Mouse (Mus musculus) olfactory bulb, adult 2 months (tissue): ENCODE results near the gene B4galt5. TPM values are rescaled to one million over a fixed set of nuclear protein-coding genes. Genes with fewer than 3 reads are reported as not detected.
A peak's percentile ranks its signal among the peaks of the same experiment; 100 is the strongest.

Experiments
- H3K27ac ChIP-seq: fragments of 200-500 bp; 2 replicates; pipeline ENCODE4 v1.5.1; 2012; ENCODE audit warnings: low read depth, low read length; ENCODE audit not compliant: insufficient read depth
- H3K4me1 ChIP-seq: fragments of 200-500 bp; 2 replicates; pipeline ENCODE4 v1.6.1; 2012; ENCODE audit warnings: low read length; ENCODE audit not compliant: control insufficient read depth, insufficient read depth
- H3K4me3 ChIP-seq: fragments of 200-500 bp; 2 replicates; pipeline ENCODE4 v1.5.1; 2012; ENCODE audit warnings: mild to moderate bottlenecking, low read depth, low read length, moderate library complexity; ENCODE audit not compliant: insufficient read depth
- CTCF ChIP-seq: fragments of 200-500 bp; IDR thresholded peaks from 2 replicates; pipeline ENCODE4 v1.5.1; 2012; ENCODE audit warnings: low read depth, mild to moderate bottlenecking, low read length, moderate library complexity; ENCODE audit not compliant: insufficient read depth
- POLR2A ChIP-seq: fragments of 200-500 bp; IDR thresholded peaks from 2 replicates; pipeline ENCODE4 v1.6.1; 2012; ENCODE audit warnings: mild to moderate bottlenecking, low read depth, low read length, moderate library complexity; ENCODE audit not compliant: insufficient read depth
- WGBS: fragments of 180-500 bp; shearing (Covaris S2); methylation state at CpG from one replicate; pipeline ENCODE4 v1.1.7; 2018; 5-methylcytosine and 5-hydroxymethylcytosine counted together
- polyA plus RNA-seq: library from polyadenylated mRNA; stranded (reverse); fragments of >200 nt; gene quantifications from 2 replicates; pipeline ENCODE4 v1.2.4, GENCODE M21; 2012; ENCODE audit warnings: low replicate concordance; ENCODE audit not compliant: missing spikeins, insufficient read depth, insufficient read length

Gene B4galt5
- polyA plus RNA-seq, 1 experiment = not detected

GRCm38 (mm10) chr2:167280090-167280985 is 68.6 kb downstream of the B4galt5 start:
- Histone ChIP-seq H3K4me3 (no peak overlapping the region), H3K4me1 (no peaks in the 10 kb centered on the region), H3K27ac (no peak overlapping the region)
- WGBS = 39% methylated on average over 26 of the region's 26 CpGs
- TF ChIP-seq POLR2A (no peak), CTCF (peak; percentile 97)

- no peak overlapping the region for H3K27ac ChIP-seq
- no peaks in the 10 kb centered on the region for H3K4me1 ChIP-seq
- no peak overlapping the region for H3K4me3 ChIP-seq
- WGBS = 54% methylated on average over 17 of the region's 17 CpGs
- TF ChIP-seq CTCF (peak; percentile 92), POLR2A (no peak)
Observed at GRCm38 (mm10) chr2:167278751-167279526, 70.0 kb downstream of the B4galt5 start.

GRCm38 (mm10) chr2:167278011-167278410 is 71.0 kb downstream of the B4galt5 start:
- 78% methylated on average over 7 of the region's 7 CpGs for WGBS
- TF ChIP-seq CTCF (no peak), POLR2A (no peak)
- H3K4me3 ChIP-seq = no peak overlapping the region

GRCm38 (mm10) chr2:167277026-167277425 is 72.0 kb downstream of the B4galt5 start:
- no peak overlapping the region for H3K27ac ChIP-seq
- H3K4me3 ChIP-seq = no peak overlapping the region
- TF ChIP-seq POLR2A (no peak), CTCF (no peak)
- WGBS = 70% methylated on average over 13 of the region's 13 CpGs
- H3K4me1 ChIP-seq = no peaks in the 10 kb centered on the region; the same call in 1 of the 2 replicates

More at GRCm38 (mm10) chr2:167278011-167278410, 71.0 kb downstream of the B4galt5 start:
- Histone ChIP-seq H3K27ac (no peak overlapping the region), H3K4me1 (no peaks in the 10 kb centered on the region; the same call in 1 of the 2 replicates)

- Histone ChIP-seq H3K27ac (no peak overlapping the region), H3K4me1 (no peaks in the 10 kb centered on the region; the same call in 1 of the 2 replicates), H3K4me3 (no peak overlapping the region)
- TF ChIP-seq POLR2A = no peak
- 87% methylated on average over 10 of the region's 10 CpGs for WGBS
Observed at GRCm38 (mm10) chr2:167275856-167276255, 73.1 kb downstream of the B4galt5 start.

- WGBS = 70% methylated on average over 10 of the region's 10 CpGs
- TF ChIP-seq CTCF = no peak
- TF ChIP-seq POLR2A = no peak
Observed at GRCm38 (mm10) chr2:167274713-167275465, 74.1 kb downstream of the B4galt5 start.

GRCm38 (mm10) chr2:167273206-167273740 is 75.7 kb downstream of the B4galt5 start:
- Histone ChIP-seq H3K27ac (no peak overlapping the region), H3K4me3 (no peak overlapping the region), H3K4me1 (peaks cover 5% of the 10 kb centered on the region)
- WGBS = 73% methylated on average over 13 of the region's 13 CpGs
- TF ChIP-seq POLR2A = no peak
- TF ChIP-seq CTCF = no peak

More at GRCm38 (mm10) chr2:167274713-167275465, 74.1 kb downstream of the B4galt5 start:
- no peaks in the 10 kb centered on the region; the same call in 1 of the 2 replicates for H3K4me1 ChIP-seq
- H3K4me3 ChIP-seq = no peak overlapping the region
- H3K27ac ChIP-seq = no peak overlapping the region

GRCm38 (mm10) chr2:167272706-167273105 is 76.3 kb downstream of the B4galt5 start:
- 87% methylated on average over 3 of the region's 3 CpGs for WGBS
- Histone ChIP-seq H3K4me1 (peaks cover 9% of the 10 kb centered on the region), H3K27ac (no peak overlapping the region), H3K4me3 (no peak overlapping the region)
- TF ChIP-seq CTCF (no peak), POLR2A (no peak)
